Mouse (Mus musculus): ENCODE results near the gene Pip5k1b. TPM values are rescaled to one million over a fixed set of nuclear protein-coding genes. Genes with fewer than 3 reads are reported as not detected.
"Not testable (repeated sequence)": the region's sequence is repeated elsewhere in the genome, so short reads cannot be mapped to it uniquely, and the experiment has no call there.

Pip5k1b gene
- polyA plus RNA-seq, 1 experiment from 2014 or later: 22.1 TPM

GRCm38 (mm10) chr19:24556585-24556966 is 904 bp upstream of the Pip5k1b start:
- 0 out of 2 replicates have a peak, but pooled peaks cover 4% of the 10 kb centered on the region for H3K27me3 ChIP-seq (replicated peaks; ENCODE audit: control insufficient read depth, insufficient read depth, low read length)
- peak overlapping the region; percentile 81 for H3K9ac ChIP-seq (ENCODE audit: low read depth, low read length)
- H3K4me2 ChIP-seq (ENCODE audit: low read depth, low read length): peak overlapping the region; percentile 89
- WGBS: 2% methylated on average over 12 of the region's 12 CpGs
- ATAC-seq: no peak
- peak overlapping the region; percentile 91 for H3K27ac ChIP-seq (ENCODE audit: low read length)
- H3K36me3 ChIP-seq (ENCODE audit: control insufficient read depth, insufficient read depth, low read length): no peaks in the 10 kb centered on the region
- H3K9me3 ChIP-seq (ENCODE audit: control insufficient read depth, low read length): no peaks in the 10 kb centered on the region
- peak overlapping the region; percentile 86 for H3K4me3 ChIP-seq (ENCODE audit: low read length)
- peaks cover 6% of the 10 kb centered on the region; the same call in 1 of the 2 replicates for H3K4me1 ChIP-seq (ENCODE audit: control insufficient read depth, insufficient read depth, low read length)

- H3K4me1 ChIP-seq (ENCODE audit: control insufficient read depth, insufficient read depth, low read length): peaks cover 6% of the 10 kb centered on the region; the same call in 1 of the 2 replicates
- H3K9me3 ChIP-seq (ENCODE audit: control insufficient read depth, low read length): no peaks in the 10 kb centered on the region
- peak overlapping the region; percentile 89 for H3K4me2 ChIP-seq (ENCODE audit: low read depth, low read length)
- H3K4me3 ChIP-seq (ENCODE audit: low read length): peak overlapping the region; percentile 86
- H3K27me3 ChIP-seq (replicated peaks; ENCODE audit: control insufficient read depth, insufficient read depth, low read length): 0 out of 2 replicates have a peak, but pooled peaks cover 4% of the 10 kb centered on the region
- WGBS: under 1% methylated on average over 67 of the region's 74 CpGs
- H3K36me3 ChIP-seq (ENCODE audit: control insufficient read depth, insufficient read depth, low read length): no peaks in the 10 kb centered on the region
- H3K27ac ChIP-seq (ENCODE audit: low read length): peak overlapping the region; percentile 91
- ATAC-seq: peak; percentile 91
- H3K9ac ChIP-seq (ENCODE audit: low read depth, low read length): peak overlapping the region; percentile 81
Measured at GRCm38 (mm10) chr19:24555904-24556584, 372 bp upstream of the Pip5k1b start.

- H3K27ac ChIP-seq (ENCODE audit: low read length): peak overlapping the region; percentile 91
- peak overlapping the region; percentile 86 for H3K4me3 ChIP-seq (ENCODE audit: low read length)
- H3K27me3 ChIP-seq (replicated peaks; ENCODE audit: control insufficient read depth, insufficient read depth, low read length): 0 out of 2 replicates have a peak, but pooled peaks cover 4% of the 10 kb centered on the region
- no peaks in the 10 kb centered on the region for H3K9me3 ChIP-seq (ENCODE audit: control insufficient read depth, low read length)
- peak; percentile 26 for ATAC-seq
- H3K9ac ChIP-seq (ENCODE audit: low read depth, low read length): peak overlapping the region; percentile 81
- peak overlapping the region; percentile 89 for H3K4me2 ChIP-seq (ENCODE audit: low read depth, low read length)
- no peaks in the 10 kb centered on the region for H3K36me3 ChIP-seq (ENCODE audit: control insufficient read depth, insufficient read depth, low read length)
- under 1% methylated on average over 19 of the region's 19 CpGs for WGBS
- H3K4me1 ChIP-seq (ENCODE audit: control insufficient read depth, insufficient read depth, low read length): peaks cover 6% of the 10 kb centered on the region; the same call in 1 of the 2 replicates
Measured at GRCm38 (mm10) chr19:24554911-24555465, 684 bp downstream of the Pip5k1b start.

- Histone ChIP-seq H3K27ac (ENCODE audit: low read length) (peak overlapping the region; percentile 91), H3K27me3 (replicated peaks; ENCODE audit: control insufficient read depth, insufficient read depth, low read length) (0 out of 2 replicates have a peak, but pooled peaks cover 4% of the 10 kb centered on the region), H3K4me3 (ENCODE audit: low read length) (peak overlapping the region; percentile 86), H3K9me3 (ENCODE audit: control insufficient read depth, low read length) (no peaks in the 10 kb centered on the region), H3K4me2 (ENCODE audit: low read depth, low read length) (peak overlapping the region; percentile 89), H3K4me1 (ENCODE audit: control insufficient read depth, insufficient read depth, low read length) (peaks cover 6% of the 10 kb centered on the region; the same call in 1 of the 2 replicates), H3K9ac (ENCODE audit: low read depth, low read length) (peak overlapping the region; percentile 81), H3K36me3 (ENCODE audit: control insufficient read depth, insufficient read depth, low read length) (no peaks in the 10 kb centered on the region)
- ATAC-seq: peak; percentile 43
- WGBS: 24% methylated on average over 4 of the region's 4 CpGs
Measured at GRCm38 (mm10) chr19:24554425-24554824, 1.2 kb downstream of the Pip5k1b start.

GRCm38 (mm10) chr19:24553291-24554075 is 2.2 kb downstream of the Pip5k1b start:
- H3K9ac ChIP-seq (ENCODE audit: low read depth, low read length): peak overlapping the region; percentile 36; the same call in 1 of the 2 replicates
- H3K4me3 ChIP-seq (ENCODE audit: low read length): peak overlapping the region; percentile 86
- peaks cover 6% of the 10 kb centered on the region; the same call in 1 of the 2 replicates for H3K4me1 ChIP-seq (ENCODE audit: control insufficient read depth, insufficient read depth, low read length)
- H3K27ac ChIP-seq (ENCODE audit: low read length): peak overlapping the region; percentile 91
- 0 out of 2 replicates have a peak, but pooled peaks cover 4% of the 10 kb centered on the region for H3K27me3 ChIP-seq (replicated peaks; ENCODE audit: control insufficient read depth, insufficient read depth, low read length)
- whole genome bisulfite sequencing: 54% methylated on average over 12 of the region's 12 CpGs
- H3K9me3 ChIP-seq (ENCODE audit: control insufficient read depth, low read length): no peaks in the 10 kb centered on the region
- peak overlapping the region; percentile 89 for H3K4me2 ChIP-seq (ENCODE audit: low read depth, low read length)
- H3K36me3 ChIP-seq (ENCODE audit: control insufficient read depth, insufficient read depth, low read length): no peaks in the 10 kb centered on the region
- no peak for ATAC-seq

GRCm38 (mm10) chr19:24552641-24553040 is 3.0 kb downstream of the Pip5k1b start:
- 89% methylated on average over 6 of the region's 6 CpGs for WGBS
- ATAC-seq; H3K4me3 ChIP-seq (ENCODE audit: low read length); H3K9ac ChIP-seq (ENCODE audit: low read depth, low read length); H3K36me3 ChIP-seq (ENCODE audit: control insufficient read depth, insufficient read depth, low read length); H3K27me3 ChIP-seq (replicated peaks; ENCODE audit: control insufficient read depth, insufficient read depth, low read length); H3K9me3 ChIP-seq (ENCODE audit: control insufficient read depth, low read length); H3K4me1 ChIP-seq (ENCODE audit: control insufficient read depth, insufficient read depth, low read length): not testable (repeated sequence)
- Histone ChIP-seq H3K4me2 (ENCODE audit: low read depth, low read length) (peak overlapping the region; percentile 89; the same call in 1 of the 2 replicates), H3K27ac (ENCODE audit: low read length) (peak overlapping the region; percentile 91; the same call in 1 of the 2 replicates)

GRCm38 (mm10) chr19:24551196-24551954 is 4.3 kb downstream of the Pip5k1b start:
- 68% methylated on average over 3 of the region's 3 CpGs for WGBS
- Histone ChIP-seq H3K4me3 (ENCODE audit: low read length) (no peak overlapping the region), H3K27ac (ENCODE audit: low read length) (no peak overlapping the region), H3K36me3 (ENCODE audit: control insufficient read depth, insufficient read depth, low read length) (0 out of 2 replicates have a peak, but pooled peaks cover 3% of the 10 kb centered on the region), H3K9ac (ENCODE audit: low read depth, low read length) (no peak overlapping the region), H3K4me2 (ENCODE audit: low read depth, low read length) (no peak overlapping the region), H3K27me3 (replicated peaks; ENCODE audit: control insufficient read depth, insufficient read depth, low read length) (0 out of 2 replicates have a peak, but pooled peaks cover 1% of the 10 kb centered on the region), H3K9me3 (ENCODE audit: control insufficient read depth, low read length) (0 out of 2 replicates have a peak, but pooled peaks cover 2% of the 10 kb centered on the region), H3K4me1 (ENCODE audit: control insufficient read depth, insufficient read depth, low read length) (peaks cover 1% of the 10 kb centered on the region; the same call in 1 of the 2 replicates)
- ATAC-seq: no peak

GRCm38 (mm10) chr19:24550778-24551177 is 4.9 kb downstream of the Pip5k1b start:
- Histone ChIP-seq H3K9ac (ENCODE audit: low read depth, low read length) (no peak overlapping the region), H3K4me2 (ENCODE audit: low read depth, low read length) (no peak overlapping the region), H3K27me3 (replicated peaks; ENCODE audit: control insufficient read depth, insufficient read depth, low read length) (no peaks in the 10 kb centered on the region), H3K9me3 (ENCODE audit: control insufficient read depth, low read length) (0 out of 2 replicates have a peak, but pooled peaks cover 2% of the 10 kb centered on the region), H3K27ac (ENCODE audit: low read length) (no peak overlapping the region), H3K36me3 (ENCODE audit: control insufficient read depth, insufficient read depth, low read length) (0 out of 2 replicates have a peak, but pooled peaks cover 3% of the 10 kb centered on the region), H3K4me1 (ENCODE audit: control insufficient read depth, insufficient read depth, low read length) (no peaks in the 10 kb centered on the region), H3K4me3 (ENCODE audit: low read length) (no peak overlapping the region)
- no peak for ATAC-seq
- 72% methylated on average over 7 of the region's 7 CpGs for WGBS
